Mouse (Mus musculus) heart, embryonic 11.5 days (tissue): ENCODE data around the gene Faim. TPM values are rescaled to one million over a fixed set of nuclear protein-coding genes. Genes with fewer than 3 reads are reported as not detected.

Experiments
- ATAC-seq: fragments of 200-750 bp; cut with Nextera tagmentation; replicated peaks from 2 replicates; pipeline ENCODE4 v1.8.0; 2017; ENCODE audit warnings: moderate library complexity; ENCODE audit not compliant: insufficient number of reproducible peaks, low FRiP score, low TSS enrichment
- H3K27ac ChIP-seq: fragments of 300-500 bp; sonication (generic); 2 replicates; pipeline ENCODE4 v1.5.1; 2014; ENCODE audit warnings: mild to moderate bottlenecking, low read depth, low read length
- H3K27me3 ChIP-seq: fragments of 300-500 bp; sonication (generic); 2 replicates; pipeline ENCODE4 v1.6.1; 2014; ENCODE audit warnings: mild to moderate bottlenecking, low read length, mixed read lengths; ENCODE audit not compliant: control insufficient read depth, insufficient read depth
- H3K36me3 ChIP-seq: fragments of 300-500 bp; sonication (generic); 2 replicates; pipeline ENCODE4 v1.6.1; 2014; ENCODE audit warnings: mild to moderate bottlenecking, low read length, moderate library complexity, mixed read lengths; ENCODE audit not compliant: control insufficient read depth, insufficient read depth
- H3K4me1 ChIP-seq: fragments of 300-500 bp; sonication (generic); 2 replicates; pipeline ENCODE4 v1.6.1; 2014; ENCODE audit warnings: low read length; ENCODE audit not compliant: control insufficient read depth, insufficient read depth
- H3K4me2 ChIP-seq: fragments of 300-500 bp; sonication (generic); 2 replicates; pipeline ENCODE4 v1.6.1; 2014; ENCODE audit warnings: mild to moderate bottlenecking, moderate library complexity
- H3K4me3 ChIP-seq: fragments of 300-500 bp; sonication (generic); 2 replicates; pipeline ENCODE4 v1.5.1; 2014; ENCODE audit warnings: low read depth, low read length
- H3K9ac ChIP-seq: fragments of 300-500 bp; sonication (generic); 2 replicates; pipeline ENCODE4 v1.6.1; 2014; ENCODE audit warnings: mild to moderate bottlenecking, low read depth, low read length, moderate library complexity
- H3K9me3 ChIP-seq: fragments of 300-500 bp; sonication (generic); replicated peaks from 2 replicates; pipeline ENCODE4 v1.6.1; 2016; ENCODE audit warnings: low read length; ENCODE audit not compliant: control insufficient read depth
- WGBS: fragments of 180-500 bp; shearing (Covaris S2); extraction: QIAGEN DNeasy Blood & Tissue Kit; methylation state at CpG from one replicate; pipeline ENCODE4 v1.1.7; 2014; ENCODE audit not compliant: insufficient replicate concordance; 5-methylcytosine and 5-hydroxymethylcytosine counted together
- polyA plus RNA-seq: library from polyadenylated mRNA; unstranded; fragments of >200 nt; fragmentation: Nextera tagmentation; extraction: Ambion mirVana; gene quantifications from 2 replicates; pipeline ENCODE4 v1.2.1, GENCODE M21; 2014

Gene Faim
- polyA plus RNA-seq, 1 experiment from 2014 or later = 38.3 TPM

DNA sequence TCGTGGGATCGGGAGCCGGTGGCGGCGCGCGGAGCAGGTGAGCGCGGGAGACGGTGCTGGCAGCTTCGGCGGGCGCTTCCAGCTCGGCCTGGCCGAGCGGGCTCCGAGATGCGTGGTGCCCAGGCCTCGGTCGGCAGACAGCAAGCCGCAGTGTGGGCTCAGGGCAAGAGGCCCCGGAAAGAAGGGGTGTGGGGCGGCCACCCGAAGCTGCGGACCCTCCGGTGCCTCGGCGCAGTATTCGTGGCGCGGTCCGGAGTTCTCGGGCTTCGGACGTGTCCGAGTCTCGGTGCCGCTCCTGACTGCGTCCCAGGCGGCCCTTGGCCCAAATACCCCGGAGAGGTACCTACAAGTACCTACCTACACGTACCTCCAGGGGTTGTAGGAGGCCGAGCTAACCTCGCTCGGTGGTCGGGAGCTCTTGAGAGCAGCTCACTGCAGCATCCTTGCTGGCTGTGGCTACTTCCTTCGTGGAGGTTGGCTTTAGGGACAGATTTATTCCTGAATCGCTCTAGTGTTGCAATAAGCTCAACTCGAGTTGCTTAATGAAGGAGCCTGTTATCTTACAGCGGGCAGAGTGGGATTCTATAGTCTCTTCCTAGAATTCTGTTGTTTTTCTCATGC lies 413 bp downstream of the Faim start:
- ATAC-seq = peak; percentile 36
- H3K27ac ChIP-seq = no peak overlapping the region; the same call in 1 of the 2 replicates
- WGBS = under 1% methylated on average over 49 of the region's 50 CpGs

GRCm38 (mm10) chr9:98987131-98987530 lies 958 bp downstream of the Faim start:
- Histone ChIP-seq H3K4me2 (peak overlapping the region; percentile 89), H3K27me3 (0 out of 2 replicates have a peak, but pooled peaks cover 4% of the 10 kb centered on the region), H3K9ac (no peak overlapping the region; the same call in 1 of the 2 replicates), H3K9me3 (no peaks in the 10 kb centered on the region), H3K4me3 (peak overlapping the region; percentile 84), H3K27ac (no peak overlapping the region), H3K36me3 (no peaks in the 10 kb centered on the region; the same call in 1 of the 2 replicates), H3K4me1 (0 out of 2 replicates have a peak, but pooled peaks cover 4% of the 10 kb centered on the region)
- ATAC-seq = no peak
- 42% methylated on average over 9 of the region's 9 CpGs for WGBS

More for the DNA sequence above, 413 bp downstream of the Faim start:
- H3K4me1 ChIP-seq = 0 out of 2 replicates have a peak, but pooled peaks cover 4% of the 10 kb centered on the region
- H3K4me2 ChIP-seq = peak overlapping the region; percentile 89
- H3K36me3 ChIP-seq = no peaks in the 10 kb centered on the region
- no peaks in the 10 kb centered on the region for H3K9me3 ChIP-seq
- peak overlapping the region; percentile 84 for H3K4me3 ChIP-seq
- peak overlapping the region; percentile 85 for H3K9ac ChIP-seq
- 0 out of 2 replicates have a peak, but pooled peaks cover 4% of the 10 kb centered on the region for H3K27me3 ChIP-seq

GRCm38 (mm10) chr9:98994103-98994502 lies 7.9 kb downstream of the Faim start:
- no peak overlapping the region for H3K4me2 ChIP-seq
- WGBS = 92% methylated on average over 4 of the region's 4 CpGs
- no peak overlapping the region for H3K9ac ChIP-seq
- H3K9me3 ChIP-seq = no peaks in the 10 kb centered on the region
- H3K4me3 ChIP-seq = no peak overlapping the region
- no peak for ATAC-seq
- H3K4me1 ChIP-seq = no peaks in the 10 kb centered on the region
- no peaks in the 10 kb centered on the region for H3K27me3 ChIP-seq
- peaks cover 2% of the 10 kb centered on the region; the same call in 1 of the 2 replicates for H3K36me3 ChIP-seq
- no peak overlapping the region for H3K27ac ChIP-seq

DNA sequence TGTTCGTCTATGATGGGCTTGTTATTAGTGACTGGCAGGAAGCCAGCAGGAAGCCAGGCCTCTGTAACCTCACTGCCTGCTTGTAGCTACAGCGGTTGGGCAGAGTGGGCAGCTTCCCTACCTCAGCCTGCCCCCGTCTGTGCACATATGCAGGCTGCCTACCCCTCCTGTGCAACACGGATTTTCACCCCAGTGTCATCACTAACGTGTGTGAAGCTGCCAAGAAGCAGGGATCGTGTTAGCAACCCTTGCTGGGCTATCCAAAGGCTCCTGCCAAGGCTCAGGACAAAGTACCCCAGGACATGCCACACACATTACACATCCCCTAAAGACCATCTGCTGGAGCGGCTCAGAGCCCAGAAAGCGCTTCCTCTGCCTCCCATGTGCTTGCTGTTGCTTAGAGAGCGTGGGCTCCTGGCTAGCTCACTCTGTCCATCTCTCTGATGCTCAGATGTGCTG lies 13.7 kb downstream of the Faim start:
- no peak overlapping the region for H3K9ac ChIP-seq

GRCm38 (mm10) chr9:99001326-99001725 lies 15.2 kb downstream of the Faim start:
- no peak overlapping the region for H3K4me2 ChIP-seq
- no peaks in the 10 kb centered on the region; the same call in 1 of the 2 replicates for H3K36me3 ChIP-seq
- ATAC-seq = no peak
- H3K9me3 ChIP-seq = no peaks in the 10 kb centered on the region
- no peak overlapping the region for H3K9ac ChIP-seq
- WGBS = 89% methylated on average over 6 of the region's 6 CpGs
- no peak overlapping the region for H3K27ac ChIP-seq
- no peaks in the 10 kb centered on the region for H3K27me3 ChIP-seq
- H3K4me3 ChIP-seq = no peak overlapping the region
- H3K4me1 ChIP-seq = no peaks in the 10 kb centered on the region

More for the DNA sequence above, 13.7 kb downstream of the Faim start:
- Histone ChIP-seq H3K4me1 (no peaks in the 10 kb centered on the region), H3K27me3 (no peaks in the 10 kb centered on the region), H3K27ac (no peak overlapping the region), H3K9me3 (no peaks in the 10 kb centered on the region), H3K4me2 (no peak overlapping the region), H3K4me3 (no peak overlapping the region), H3K36me3 (peaks cover 2% of the 10 kb centered on the region; the same call in 1 of the 2 replicates)
- WGBS = 71% methylated on average over 9 of the region's 9 CpGs
- no peak for ATAC-seq

DNA sequence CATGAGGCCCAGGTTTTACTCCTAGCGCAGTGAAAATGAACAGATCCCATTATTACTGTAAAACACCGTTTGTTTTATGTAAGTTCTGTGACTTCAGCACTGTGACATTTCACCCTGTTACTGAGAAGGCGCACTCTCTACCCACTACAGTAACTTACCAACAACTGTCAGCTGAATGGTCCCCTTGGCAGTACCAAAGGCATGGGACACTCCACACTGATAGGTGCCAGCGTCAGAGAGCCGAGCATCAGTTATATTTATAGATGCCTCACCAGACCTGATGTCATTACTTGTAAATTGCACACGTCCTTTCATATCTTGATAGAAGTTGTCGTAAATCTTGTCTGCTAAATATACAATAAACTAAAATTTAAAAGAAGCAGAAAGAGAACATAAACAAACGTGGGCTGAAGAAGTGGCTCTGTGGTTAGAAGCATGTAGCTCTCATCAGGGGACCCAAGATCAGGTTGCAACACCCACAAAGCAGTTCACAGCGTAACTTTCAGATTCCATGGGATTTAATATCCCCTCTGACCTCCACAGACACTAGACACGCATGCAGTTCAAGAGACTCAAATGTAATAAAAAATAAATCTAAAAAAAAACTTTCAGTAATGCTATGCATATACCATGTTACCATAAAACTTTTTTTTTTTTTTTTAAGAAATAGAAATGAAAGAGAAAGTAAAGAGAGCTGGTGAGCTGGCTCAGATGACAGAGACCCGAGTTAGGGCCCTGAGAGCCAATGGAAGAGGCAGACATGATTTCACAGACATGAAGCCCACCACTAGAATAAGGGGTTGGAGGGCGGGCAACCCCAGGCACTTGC lies 23.1 kb downstream of the Faim start:
- Histone ChIP-seq H3K9me3 (no peaks in the 10 kb centered on the region), H3K4me2 (no peak overlapping the region), H3K4me3 (no peak overlapping the region), H3K4me1 (0 out of 2 replicates have a peak, but pooled peaks cover 2% of the 10 kb centered on the region), H3K27ac (no peak overlapping the region), H3K36me3 (no peaks in the 10 kb centered on the region), H3K9ac (no peak overlapping the region), H3K27me3 (no peaks in the 10 kb centered on the region)
- no peak for ATAC-seq
- 72% methylated on average over 12 of the region's 12 CpGs for WGBS

GRCm38 (mm10) chr9:99009898-99010199 lies 23.7 kb downstream of the Faim start:
- ATAC-seq = no peak
- no peak overlapping the region for H3K4me2 ChIP-seq
- H3K27ac ChIP-seq = no peak overlapping the region
- 76% methylated on average over 2 of the region's 3 CpGs for WGBS
- 0 out of 2 replicates have a peak, but pooled peaks cover 2% of the 10 kb centered on the region for H3K4me1 ChIP-seq
- H3K36me3 ChIP-seq = no peaks in the 10 kb centered on the region
- no peaks in the 10 kb centered on the region for H3K27me3 ChIP-seq
- H3K9ac ChIP-seq = no peak overlapping the region
- no peaks in the 10 kb centered on the region for H3K9me3 ChIP-seq
- no peak overlapping the region for H3K4me3 ChIP-seq

GRCm38 (mm10) chr9:99016301-99016700 lies 30.1 kb downstream of the Faim start:
- ATAC-seq = no peak
- H3K4me2 ChIP-seq = no peak overlapping the region
- H3K27me3 ChIP-seq = no peaks in the 10 kb centered on the region
- no peak overlapping the region for H3K9ac ChIP-seq
- H3K9me3 ChIP-seq = no peaks in the 10 kb centered on the region
- no peaks in the 10 kb centered on the region for H3K4me1 ChIP-seq
- WGBS = 55% methylated on average over 3 of the region's 3 CpGs
- H3K36me3 ChIP-seq = no peaks in the 10 kb centered on the region
- no peak overlapping the region for H3K27ac ChIP-seq
- H3K4me3 ChIP-seq = no peak overlapping the region
